Mouse (Mus musculus): Measurements from ENCODE around the gene Ppp2r3a. TPM values are rescaled to one million over a fixed set of nuclear protein-coding genes. Genes with fewer than 3 reads are reported as not detected.

Ppp2r3a gene
- total and polyA plus RNA-seq, 3 experiments: 1.1 to 3.0 TPM; not detected in 1

DNA sequence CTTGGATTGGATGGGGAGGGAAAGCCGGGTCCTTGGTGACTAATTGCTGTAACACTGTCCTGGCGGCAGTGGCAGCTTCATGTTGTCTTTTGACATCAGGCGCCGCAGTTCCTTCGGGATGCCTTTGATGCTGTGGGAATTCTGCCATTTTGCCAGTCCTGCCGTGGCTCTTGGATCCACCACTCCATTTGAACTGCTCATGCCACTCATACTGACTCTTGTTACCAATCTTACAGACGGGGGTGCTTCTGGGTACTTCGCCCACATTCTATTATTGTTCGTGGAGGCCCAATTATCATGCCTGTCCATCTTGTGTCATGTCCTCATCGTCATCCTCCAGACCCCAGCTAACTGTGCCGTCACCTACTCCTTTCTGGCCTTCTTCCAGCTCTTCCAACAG lies 29.7 kb upstream of the Ppp2r3a start:
- H3K4me3 ChIP-seq (ENCODE audit: control insufficient read depth in 1 of 2, insufficient read depth in 1 of 2, low read depth in 2 of 2, low read length in 2 of 2): no peak overlapping the region
- DNase-seq (ENCODE audit: low read depth, low spot score): no peak
- no peaks in the 10 kb centered on the region for H3K36me3 ChIP-seq (ENCODE audit: control insufficient read depth in 1 of 2, insufficient read depth in 2 of 2, low read length in 2 of 2)
- H3K9ac ChIP-seq (ENCODE audit: control insufficient read depth, low read depth, low read length, poor library complexity, severe bottlenecking): no peak overlapping the region
- TF ChIP-seq CHD2 (IDR thresholded peaks at IDR 0.05; ENCODE audit: low read length): no peak
- H3K27me3 ChIP-seq (ENCODE audit: control insufficient read depth in 1 of 2, insufficient read depth in 2 of 2, low read length in 2 of 2): no peaks in the 10 kb centered on the region
- H3K27ac ChIP-seq (ENCODE audit: control insufficient read depth, low read depth, low read length): no peak overlapping the region
- H3K4me1 ChIP-seq (ENCODE audit: control insufficient read depth in 1 of 2, insufficient read depth in 2 of 2, low read length in 2 of 2): no peaks in the 10 kb centered on the region
- H3K79me2 ChIP-seq (ENCODE audit: control insufficient read depth, insufficient read depth, low read length, poor library complexity): no peaks in the 10 kb centered on the region
- H3K9me3 ChIP-seq (replicated peaks; ENCODE audit: insufficient read depth, low read length): no peaks in the 10 kb centered on the region

- Histone ChIP-seq H3K36me3 (ENCODE audit: control insufficient read depth in 1 of 2, insufficient read depth in 2 of 2, low read length in 2 of 2) (no peaks in the 10 kb centered on the region), H3K9me3 (replicated peaks; ENCODE audit: insufficient read depth, low read length) (no peaks in the 10 kb centered on the region), H3K27me3 (ENCODE audit: control insufficient read depth in 1 of 2, insufficient read depth in 2 of 2, low read length in 2 of 2) (no peaks in the 10 kb centered on the region), H3K27ac (ENCODE audit: control insufficient read depth, low read depth, low read length) (no peak overlapping the region), H3K4me1 (ENCODE audit: control insufficient read depth in 1 of 2, insufficient read depth in 2 of 2, low read length in 2 of 2) (no peaks in the 10 kb centered on the region), H3K79me2 (ENCODE audit: control insufficient read depth, insufficient read depth, low read length, poor library complexity) (no peaks in the 10 kb centered on the region), H3K4me3 (ENCODE audit: control insufficient read depth in 1 of 2, insufficient read depth in 1 of 2, low read depth in 2 of 2, low read length in 2 of 2) (no peak overlapping the region), H3K9ac (ENCODE audit: control insufficient read depth, low read depth, low read length, poor library complexity, severe bottlenecking) (no peak overlapping the region)
- DNase-seq (ENCODE audit: low read depth, low spot score): no peak
- TF ChIP-seq ZNF384 (IDR thresholded peaks at IDR 0.05; ENCODE audit: low read depth, low read length): no peak
- no peak for TF ChIP-seq RCOR1 (IDR thresholded peaks at IDR 0.05; ENCODE audit: low read depth, low read length)
Observed at GRCm38 (mm10) chr9:101280867-101281266, 29.3 kb upstream of the Ppp2r3a start.

GRCm38 (mm10) chr9:101280211-101280610 lies 28.6 kb upstream of the Ppp2r3a start:
- no peak overlapping the region for H3K9ac ChIP-seq (ENCODE audit: control insufficient read depth, low read depth, low read length, poor library complexity, severe bottlenecking)
- no peaks in the 10 kb centered on the region for H3K36me3 ChIP-seq (ENCODE audit: control insufficient read depth in 1 of 2, insufficient read depth in 2 of 2, low read length in 2 of 2)
- H3K4me3 ChIP-seq (ENCODE audit: control insufficient read depth in 1 of 2, insufficient read depth in 1 of 2, low read depth in 2 of 2, low read length in 2 of 2): no peak overlapping the region
- TF ChIP-seq E2F4 (IDR thresholded peaks at IDR 0.05; ENCODE audit: borderline replicate concordance, low read depth, low read length): no peak
- TF ChIP-seq HCFC1 (IDR thresholded peaks at IDR 0.05; ENCODE audit: low read depth, low read length): no peak
- TF ChIP-seq TCF12 (IDR thresholded peaks at IDR 0.05; ENCODE audit: low read depth, low read length): no peak
- TF ChIP-seq POLR2A (IDR thresholded peaks at IDR 0.05; ENCODE audit: control insufficient read depth in 1 of 2, insufficient read depth in 1 of 2, low read depth in 1 of 2, low read length in 2 of 2, poor library complexity in 1 of 2): no peak
- H3K9me3 ChIP-seq (replicated peaks; ENCODE audit: insufficient read depth, low read length): no peaks in the 10 kb centered on the region
- H3K4me1 ChIP-seq (ENCODE audit: control insufficient read depth in 1 of 2, insufficient read depth in 2 of 2, low read length in 2 of 2): no peaks in the 10 kb centered on the region
- no peaks in the 10 kb centered on the region for H3K27me3 ChIP-seq (ENCODE audit: control insufficient read depth in 1 of 2, insufficient read depth in 2 of 2, low read length in 2 of 2)
- no peaks in the 10 kb centered on the region for H3K79me2 ChIP-seq (ENCODE audit: control insufficient read depth, insufficient read depth, low read length, poor library complexity)
- DNase-seq (ENCODE audit: low read depth, low spot score): no peak
- H3K27ac ChIP-seq (ENCODE audit: control insufficient read depth, low read depth, low read length): no peak overlapping the region

DNA sequence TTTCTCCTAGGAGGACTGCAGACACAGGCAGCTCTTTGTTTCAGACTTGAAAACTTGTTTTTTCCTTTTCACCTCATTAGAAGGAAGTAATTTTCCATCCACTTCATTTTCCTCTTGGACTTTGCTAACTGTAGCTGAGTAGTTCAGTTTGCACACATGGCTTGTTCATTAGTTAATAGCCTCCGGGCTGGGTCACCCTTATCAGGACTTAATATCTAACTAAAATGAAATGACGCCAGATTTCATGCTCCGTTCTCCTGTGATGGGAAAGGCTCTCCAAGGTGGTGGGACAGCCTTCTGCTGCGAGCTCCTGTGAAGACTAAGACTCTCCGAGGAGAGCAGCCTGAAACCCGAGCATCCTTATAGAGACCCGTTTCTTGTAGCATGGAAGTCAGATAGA lies 21.1 kb upstream of the Ppp2r3a start:
- no peak overlapping the region for H3K27ac ChIP-seq (ENCODE audit: control insufficient read depth, low read depth, low read length)
- no peak overlapping the region for H3K9ac ChIP-seq (ENCODE audit: control insufficient read depth, low read depth, low read length, poor library complexity, severe bottlenecking)
- no peak for DNase-seq (ENCODE audit: low read depth, low spot score)
- no peaks in the 10 kb centered on the region for H3K4me1 ChIP-seq (ENCODE audit: control insufficient read depth in 1 of 2, insufficient read depth in 2 of 2, low read length in 2 of 2)
- H3K9me3 ChIP-seq (replicated peaks; ENCODE audit: insufficient read depth, low read length): no peaks in the 10 kb centered on the region
- no peaks in the 10 kb centered on the region for H3K36me3 ChIP-seq (ENCODE audit: control insufficient read depth in 1 of 2, insufficient read depth in 2 of 2, low read length in 2 of 2)
- H3K27me3 ChIP-seq (ENCODE audit: control insufficient read depth in 1 of 2, insufficient read depth in 2 of 2, low read length in 2 of 2): no peaks in the 10 kb centered on the region
- no peaks in the 10 kb centered on the region for H3K79me2 ChIP-seq (ENCODE audit: control insufficient read depth, insufficient read depth, low read length, poor library complexity)
- H3K4me3 ChIP-seq (ENCODE audit: control insufficient read depth in 1 of 2, insufficient read depth in 1 of 2, low read depth in 2 of 2, low read length in 2 of 2): no peak overlapping the region
- TF ChIP-seq RCOR1 (IDR thresholded peaks at IDR 0.05; ENCODE audit: low read depth, low read length) (no peak), POLR2AphosphoS2 (IDR thresholded peaks at IDR 0.05; ENCODE audit: low read length) (no peak), ZNF384 (IDR thresholded peaks at IDR 0.05; ENCODE audit: low read depth, low read length) (no peak), ZC3H11A (IDR thresholded peaks at IDR 0.05; ENCODE audit: low read depth, low read length) (no peak), JUND (IDR thresholded peaks at IDR 0.05; ENCODE audit: low read depth, low read length) (no peak), EP300 (IDR thresholded peaks at IDR 0.05; ENCODE audit: low read depth in 1 of 2, low read length in 2 of 2) (no peak), USF2 (IDR thresholded peaks at IDR 0.05; ENCODE audit: borderline replicate concordance in 1 of 2, insufficient read depth in 1 of 2, low read depth in 1 of 2, low read length in 2 of 2) (no peak), MAX (IDR thresholded peaks at IDR 0.05; ENCODE audit: low read length) (no peak), MYC (IDR thresholded peaks at IDR 0.05; ENCODE audit: low read depth, low read length) (no peak), ELF1 (IDR thresholded peaks at IDR 0.05; ENCODE audit: low read depth, low read length) (no peak), UBTF (IDR thresholded peaks at IDR 0.05; ENCODE audit: borderline replicate concordance, insufficient read depth, low read depth, low read length) (no peak), POLR2AphosphoS5 (IDR thresholded peaks at IDR 0.05; ENCODE audit: borderline replicate concordance, low read depth, low read length) (no peak), HCFC1 (IDR thresholded peaks at IDR 0.05; ENCODE audit: low read depth, low read length) (no peak), TAL1 (IDR thresholded peaks at IDR 0.05; ENCODE audit: low read length) (no peak), MXI1 (IDR thresholded peaks at IDR 0.05; ENCODE audit: low read depth, low read length) (no peak), NRF1 (IDR thresholded peaks at IDR 0.05; ENCODE audit: insufficient read depth, low read depth, low read length, poor library complexity, severe bottlenecking) (no peak), CHD1 (IDR thresholded peaks at IDR 0.05; ENCODE audit: low read depth, low read length) (no peak)
